Mouse (Mus musculus) granulocyte monocyte progenitor cell, adult 5-6 weeks (primary cell): ENCODE measurements at regions not wholly inside any gene's neighbourhood (a gene's known extent, or its start where the extent isn't known, plus 50 kb on each side); places are given as distances from the start of the nearest gene placed in this dataset.

Source experiments
- ATAC-seq: replicated peaks from 2 replicates; pipeline ENCODE4 v1.8.0; 2016; ENCODE audit warnings: mild to moderate bottlenecking, moderate TSS enrichment, inconsistent platforms; ENCODE audit not compliant: poor library complexity, severe bottlenecking

DNA sequence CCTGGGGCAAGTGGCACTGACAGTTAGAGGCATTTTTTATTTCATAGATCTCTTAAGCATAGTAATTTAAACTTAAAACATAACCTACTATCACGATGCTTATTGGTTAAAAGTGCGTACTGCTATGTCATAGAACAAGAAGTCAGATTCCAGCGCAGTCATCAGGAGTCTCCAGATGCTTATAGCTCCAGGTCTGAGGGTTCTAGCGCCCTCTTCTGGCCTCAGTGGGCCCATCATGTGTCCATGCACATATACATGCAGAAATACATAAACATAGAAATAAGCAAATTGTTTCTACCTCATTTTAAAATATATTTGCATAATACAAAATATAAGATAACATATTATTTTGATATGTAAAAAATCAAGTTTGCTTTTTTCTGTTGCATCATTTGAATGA lies 1002.8 kb upstream of the Adgrl2 start:
- no peak; the same call in 1 of the 2 replicates for ATAC-seq

DNA sequence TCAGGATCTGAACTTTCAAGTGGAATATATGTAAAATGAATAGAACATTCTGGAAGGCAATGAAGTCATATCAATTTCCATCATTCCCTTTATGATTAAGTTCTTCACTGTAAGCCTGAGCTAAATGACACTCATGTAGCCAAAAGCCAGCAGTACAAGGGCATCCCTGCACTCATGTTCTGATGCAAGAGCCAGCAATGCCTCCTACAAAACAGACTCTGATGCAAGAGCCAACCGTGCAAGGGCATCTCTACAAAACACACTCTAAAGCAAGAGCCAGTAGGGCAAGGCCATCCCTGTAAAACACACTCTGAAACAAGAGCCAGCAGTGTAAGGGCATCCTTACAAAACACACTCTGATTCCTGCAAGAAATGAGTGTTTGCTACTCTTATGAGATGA lies 997.4 kb upstream of the Adgrl2 start:
- no peak for ATAC-seq

DNA sequence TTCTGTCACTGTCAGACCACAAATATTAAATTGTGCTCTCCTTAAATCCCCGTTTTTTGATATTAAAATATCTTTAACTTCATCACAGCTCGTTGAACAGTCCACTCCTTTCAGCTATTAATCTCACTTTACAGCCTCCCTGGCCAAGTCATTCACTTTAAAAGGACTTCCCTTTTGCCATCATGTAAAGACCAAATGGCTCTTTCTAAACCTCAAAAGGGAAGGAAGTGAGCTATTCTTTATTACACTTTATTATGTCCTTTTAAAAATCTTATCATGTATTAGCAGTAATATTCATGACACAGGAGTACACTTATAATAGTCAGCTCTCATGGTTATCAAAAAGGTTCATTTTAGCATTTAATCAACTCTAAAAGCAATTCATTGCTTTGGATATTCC lies 966.6 kb upstream of the Adgrl2 start:
- no peak for ATAC-seq

DNA sequence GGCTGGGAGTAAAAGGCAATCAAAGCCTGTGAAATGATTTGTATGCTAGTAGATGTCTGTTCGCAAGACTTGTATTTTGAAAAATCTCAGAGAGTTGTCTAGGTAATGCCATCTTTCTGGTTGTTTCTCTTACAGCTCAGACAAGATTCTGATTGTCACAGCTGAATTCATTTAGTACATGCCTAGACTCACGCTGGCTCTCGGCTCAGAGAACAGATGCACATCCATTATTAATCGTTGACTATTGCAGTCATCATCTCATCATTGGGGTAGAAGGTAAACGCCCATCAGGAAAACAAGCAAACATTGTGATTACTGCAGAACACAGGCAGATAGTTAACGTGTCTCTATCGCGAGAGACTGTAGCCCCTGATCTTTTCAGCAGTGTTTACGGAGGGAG lies 945.8 kb upstream of the Adgrl2 start:
- no peak for ATAC-seq

DNA sequence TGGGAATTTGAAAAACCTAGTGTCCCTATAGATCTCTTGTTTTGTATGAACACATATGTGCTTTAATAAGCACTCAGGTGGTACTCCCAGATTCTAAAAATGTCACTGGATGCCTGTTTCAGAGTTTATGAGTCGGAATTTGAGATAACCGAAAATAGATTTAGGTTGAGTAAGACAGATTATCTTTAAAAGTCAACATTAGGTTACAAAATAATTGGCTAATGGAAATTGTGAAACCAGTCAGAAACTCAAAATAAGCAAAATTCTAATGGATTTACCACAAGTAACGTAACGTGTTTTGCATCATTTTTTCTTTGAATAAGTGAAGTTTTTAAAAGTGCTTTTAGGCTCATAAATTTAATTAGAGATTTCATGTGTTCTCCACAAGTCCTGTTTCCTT lies 944.5 kb upstream of the Adgrl2 start:
- no peak for ATAC-seq

DNA sequence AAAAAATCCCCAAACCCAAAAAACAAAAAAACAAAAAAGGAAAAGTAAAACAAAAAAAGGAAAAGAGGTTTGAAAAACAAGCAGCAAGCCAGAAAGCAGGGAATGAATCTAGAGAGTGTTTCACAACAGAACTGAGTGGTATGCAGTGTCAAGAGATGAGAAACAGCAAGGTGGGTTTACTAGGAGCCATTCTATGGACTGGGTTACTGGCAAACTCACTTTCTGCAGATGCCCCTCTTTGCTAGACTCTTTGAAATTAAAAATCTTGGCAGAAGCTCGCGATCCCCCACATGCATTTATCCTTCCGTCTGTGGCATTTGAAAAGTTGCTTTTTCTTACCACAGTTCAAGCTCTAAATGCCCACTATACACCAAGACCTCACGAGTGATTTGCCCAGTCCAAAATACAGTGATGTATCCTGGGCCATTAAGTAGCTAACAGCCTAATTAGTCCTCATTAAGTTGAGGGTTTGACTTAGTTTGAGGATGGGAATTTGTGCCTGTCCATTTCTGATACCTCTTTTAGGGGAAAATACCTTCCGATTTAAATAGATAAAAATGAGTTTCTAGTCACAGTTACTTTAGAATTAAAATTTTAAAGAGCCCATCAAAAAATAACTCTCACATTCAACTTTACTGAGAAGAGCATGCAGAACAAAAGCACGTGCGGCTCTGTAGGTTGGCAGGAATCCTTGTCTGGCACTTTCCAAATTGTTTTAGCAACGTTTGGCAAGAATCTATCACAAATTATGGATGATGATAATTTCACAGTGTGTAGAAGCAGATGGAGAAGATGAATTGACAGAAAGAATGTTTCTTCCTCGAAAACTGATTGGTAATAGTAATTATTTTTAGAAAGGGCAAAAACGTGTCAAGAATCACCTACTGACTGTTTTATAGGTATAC lies 938.4 kb upstream of the Adgrl2 start:
- ATAC-seq: no peak

DNA sequence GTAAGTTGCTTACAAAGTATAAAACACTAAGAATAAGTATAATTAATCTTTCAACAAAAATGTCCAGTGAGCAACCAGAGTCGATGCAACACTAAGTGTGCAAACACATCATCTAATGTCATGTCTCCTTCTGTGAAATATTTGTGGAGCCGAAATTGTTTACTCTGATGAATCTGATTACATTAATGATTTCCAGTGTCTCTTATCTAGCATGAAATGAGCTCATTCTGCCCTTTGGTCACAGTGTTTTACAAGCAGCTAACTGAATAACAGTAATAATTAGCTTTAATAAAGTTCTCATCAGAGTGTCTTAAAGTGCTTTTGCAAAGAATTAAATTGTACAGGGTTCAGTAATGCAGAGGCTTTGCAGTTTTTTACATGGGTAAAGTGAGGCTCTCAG lies 929.9 kb upstream of the Adgrl2 start:
- no peak for ATAC-seq

DNA sequence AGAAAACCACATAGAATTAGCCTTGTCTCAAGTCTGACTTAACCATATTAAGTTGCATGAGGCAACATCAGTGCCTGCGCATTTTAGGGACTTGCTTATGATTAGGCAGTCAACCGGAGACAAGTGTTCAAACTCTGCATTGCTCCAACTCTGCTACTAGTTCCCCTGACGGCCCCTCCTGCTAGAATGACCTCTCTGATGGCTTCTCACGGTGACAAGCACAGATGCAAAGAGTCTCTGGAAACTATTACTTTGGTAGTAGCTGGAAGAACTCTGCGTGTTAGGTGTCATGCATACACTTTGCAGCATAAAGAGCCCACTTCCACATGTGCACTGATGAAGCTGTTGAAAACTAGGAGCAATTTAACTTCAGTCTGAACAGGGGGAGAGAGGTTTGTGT lies 927.8 kb upstream of the Adgrl2 start:
- no peak for ATAC-seq

DNA sequence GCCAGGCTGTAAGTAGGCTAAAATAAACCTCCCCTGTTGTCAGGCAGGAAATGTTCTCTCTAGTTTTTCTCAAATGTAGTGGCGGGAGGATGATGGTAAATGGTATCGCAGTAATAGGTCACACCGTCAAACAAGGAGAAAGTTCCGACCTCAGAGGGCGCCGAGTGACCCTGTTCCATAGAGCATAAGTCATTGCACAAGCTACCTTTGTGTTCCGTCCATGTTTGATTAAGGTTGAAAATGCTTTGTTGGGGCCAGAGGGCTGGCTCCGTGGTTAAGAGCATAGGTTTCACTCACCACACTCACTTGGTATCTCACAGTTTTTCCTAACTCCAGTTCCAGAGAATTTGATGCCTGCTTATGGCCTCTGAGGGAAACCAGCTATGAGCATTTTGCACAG lies 920.4 kb upstream of the Adgrl2 start:
- ATAC-seq: no peak

DNA sequence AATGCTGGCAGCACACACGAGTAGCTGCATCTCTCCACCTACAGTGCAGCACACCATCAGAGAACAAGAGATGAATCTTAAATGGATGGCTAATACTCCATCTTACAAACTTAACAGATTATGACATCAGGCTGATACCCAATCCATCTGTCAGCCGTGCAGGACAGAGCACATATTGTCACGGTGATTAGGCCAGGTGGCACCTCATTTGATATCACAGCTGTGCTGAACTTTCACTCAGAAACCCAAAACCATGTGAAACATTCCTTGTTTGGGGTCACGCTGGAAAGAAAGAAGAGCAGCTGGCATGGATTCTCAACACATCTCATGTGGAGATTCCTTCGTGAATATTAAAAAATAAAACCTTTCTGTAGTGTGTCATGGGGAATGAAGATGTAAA lies 911.4 kb upstream of the Adgrl2 start:
- no peak for ATAC-seq

DNA sequence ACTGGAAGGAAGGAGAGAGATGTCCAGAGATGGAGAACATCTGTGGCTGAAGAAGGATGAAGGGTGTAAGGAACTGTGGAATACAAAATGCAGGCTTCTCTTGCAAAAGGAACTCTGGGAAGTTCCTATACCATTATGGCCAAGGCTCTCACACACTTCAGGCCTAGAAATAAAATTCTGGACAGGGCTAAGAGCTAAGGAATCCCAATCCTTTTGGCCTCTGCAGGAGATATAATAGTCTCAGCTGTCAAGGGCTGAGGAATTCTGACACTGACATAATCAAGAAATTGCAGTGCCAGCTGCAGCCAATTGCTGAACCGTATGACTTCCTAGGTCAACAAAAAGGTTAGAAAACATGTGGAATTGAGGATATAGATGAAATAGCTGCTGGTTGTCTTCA lies 886.2 kb upstream of the Adgrl2 start:
- no peak for ATAC-seq

DNA sequence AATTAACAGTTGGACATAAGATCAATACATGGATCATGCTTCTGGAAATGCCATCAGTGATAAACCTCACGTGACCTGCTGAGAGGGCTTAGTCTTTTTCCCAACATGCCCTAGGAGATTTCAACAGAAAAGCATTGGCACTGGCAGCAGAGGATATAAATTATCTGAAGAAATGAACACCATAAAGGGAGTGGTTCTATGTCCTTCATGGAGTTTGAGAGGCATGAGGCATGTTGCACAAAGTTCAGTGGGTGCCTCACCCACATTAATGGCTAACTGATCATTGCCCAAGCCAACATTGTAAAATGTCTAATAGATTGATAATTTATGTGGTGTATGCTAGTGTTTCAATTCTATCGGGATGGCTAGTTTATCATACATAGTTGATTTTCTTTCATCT lies 875.6 kb upstream of the Adgrl2 start:
- ATAC-seq: no peak

DNA sequence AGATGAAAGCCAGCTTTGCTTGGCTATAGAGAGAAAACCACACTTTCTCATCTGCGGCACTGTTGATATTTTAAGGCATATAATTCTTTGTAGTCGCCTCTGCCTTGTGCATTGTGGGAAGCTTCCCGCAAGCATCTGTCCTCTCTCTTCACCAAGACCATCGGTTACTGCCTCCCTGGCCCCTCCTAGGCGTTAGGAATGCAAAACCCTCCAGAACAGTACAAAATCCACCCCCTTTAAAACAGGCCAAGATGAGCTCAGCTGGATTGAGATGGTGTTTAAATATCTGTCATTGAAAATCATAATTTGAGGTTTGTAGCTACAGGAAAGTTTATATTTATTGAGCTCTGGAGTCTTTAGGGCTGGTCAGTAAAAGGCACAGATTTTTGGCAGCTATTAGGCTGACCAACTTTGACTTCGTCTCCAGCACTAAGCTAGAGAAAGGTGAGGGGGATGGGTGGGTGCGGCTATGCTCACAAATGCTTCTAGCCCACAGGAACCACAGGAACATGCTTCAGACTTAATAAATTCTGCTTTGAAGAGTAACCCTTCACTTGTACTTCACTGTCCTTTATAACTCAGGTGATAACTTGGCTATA lies 856.7 kb upstream of the Adgrl2 start:
- no peak for ATAC-seq

DNA sequence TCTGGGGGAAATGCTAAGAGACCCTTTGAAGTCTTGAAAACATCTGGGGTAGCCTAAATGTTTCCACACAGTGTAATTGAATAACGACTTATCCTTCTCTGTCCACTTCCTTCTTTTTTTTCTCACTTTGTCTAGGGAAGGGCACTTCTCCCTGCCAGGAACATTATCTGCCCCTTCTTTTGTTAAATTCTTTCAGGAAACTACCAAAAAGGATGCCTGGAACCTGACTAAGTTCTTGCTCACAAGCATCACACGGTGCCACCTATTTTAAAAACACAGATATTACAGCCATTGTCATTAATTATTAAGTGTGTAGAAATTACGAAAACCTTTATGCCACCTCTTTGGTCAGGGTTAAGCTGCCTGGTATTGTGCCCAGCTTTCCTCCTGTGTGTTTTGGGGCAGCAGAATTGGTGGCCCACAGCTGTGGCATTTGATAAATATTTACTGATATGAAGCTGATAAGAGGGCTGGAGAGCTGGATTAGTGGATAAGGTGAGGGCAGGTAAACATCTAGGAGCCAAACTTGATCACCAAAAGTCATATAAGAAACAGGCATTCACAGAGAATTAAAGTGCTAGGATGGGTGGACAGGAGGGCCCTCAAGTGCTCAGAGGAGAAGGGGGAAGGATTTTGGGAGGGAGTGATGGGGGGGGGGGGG lies 855.6 kb upstream of the Adgrl2 start:
- peak; percentile 74 for ATAC-seq

DNA sequence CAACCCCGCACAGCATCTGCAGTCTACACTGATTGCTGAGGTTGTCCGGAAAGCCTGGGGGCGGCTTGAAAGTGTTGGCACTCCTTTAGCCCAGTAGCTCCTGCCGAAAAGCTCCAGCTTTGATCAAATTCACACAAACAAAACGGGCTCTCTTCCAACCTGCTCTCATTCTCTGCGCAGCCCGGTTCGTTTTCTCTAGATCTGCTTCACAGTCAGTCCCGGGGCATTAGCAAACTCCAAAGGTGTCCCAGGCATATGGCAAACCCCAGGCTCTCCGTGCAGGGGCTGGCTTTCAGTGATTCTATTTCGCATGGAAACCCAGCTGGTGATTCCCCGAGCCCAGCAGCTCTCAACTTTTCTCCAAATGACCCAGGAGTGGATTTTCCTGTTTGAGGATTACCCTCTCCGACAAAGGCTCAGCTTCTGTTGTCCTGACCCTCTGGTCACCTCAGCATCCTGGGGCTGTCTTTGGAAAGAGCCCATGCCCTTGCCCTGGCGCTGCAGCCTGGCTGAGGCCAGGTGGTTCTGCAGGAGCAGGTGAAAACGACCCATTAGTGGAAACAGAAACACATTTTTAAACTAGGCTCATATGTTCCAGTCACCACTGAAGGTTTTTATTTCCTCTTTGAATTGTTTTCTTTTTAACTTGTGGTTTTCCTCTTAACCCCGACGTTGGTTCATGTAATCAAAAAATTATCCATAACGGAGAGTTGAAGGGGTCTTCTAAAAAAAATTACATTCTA lies 854.9 kb upstream of the Adgrl2 start:
- ATAC-seq: peak; percentile 56

DNA sequence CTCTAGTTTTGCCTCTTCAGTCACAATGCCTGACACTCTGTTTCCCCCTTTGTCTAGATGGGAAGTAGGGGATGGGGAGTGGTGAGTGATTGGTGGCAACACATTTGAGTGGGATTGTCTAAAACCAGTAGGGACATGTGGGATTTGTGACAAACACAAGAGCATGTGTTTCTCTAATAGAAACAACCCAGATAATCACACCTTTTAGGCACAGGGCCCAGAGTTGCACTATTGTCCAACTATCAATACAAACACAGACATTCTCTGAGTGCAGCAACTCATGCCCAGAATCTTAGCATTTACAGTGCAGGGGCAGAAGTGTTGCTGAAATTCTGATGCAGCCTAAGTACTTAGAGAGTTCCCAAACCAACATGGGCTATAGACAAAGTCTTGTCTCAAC lies 847.6 kb upstream of the Adgrl2 start:
- ATAC-seq: no peak

DNA sequence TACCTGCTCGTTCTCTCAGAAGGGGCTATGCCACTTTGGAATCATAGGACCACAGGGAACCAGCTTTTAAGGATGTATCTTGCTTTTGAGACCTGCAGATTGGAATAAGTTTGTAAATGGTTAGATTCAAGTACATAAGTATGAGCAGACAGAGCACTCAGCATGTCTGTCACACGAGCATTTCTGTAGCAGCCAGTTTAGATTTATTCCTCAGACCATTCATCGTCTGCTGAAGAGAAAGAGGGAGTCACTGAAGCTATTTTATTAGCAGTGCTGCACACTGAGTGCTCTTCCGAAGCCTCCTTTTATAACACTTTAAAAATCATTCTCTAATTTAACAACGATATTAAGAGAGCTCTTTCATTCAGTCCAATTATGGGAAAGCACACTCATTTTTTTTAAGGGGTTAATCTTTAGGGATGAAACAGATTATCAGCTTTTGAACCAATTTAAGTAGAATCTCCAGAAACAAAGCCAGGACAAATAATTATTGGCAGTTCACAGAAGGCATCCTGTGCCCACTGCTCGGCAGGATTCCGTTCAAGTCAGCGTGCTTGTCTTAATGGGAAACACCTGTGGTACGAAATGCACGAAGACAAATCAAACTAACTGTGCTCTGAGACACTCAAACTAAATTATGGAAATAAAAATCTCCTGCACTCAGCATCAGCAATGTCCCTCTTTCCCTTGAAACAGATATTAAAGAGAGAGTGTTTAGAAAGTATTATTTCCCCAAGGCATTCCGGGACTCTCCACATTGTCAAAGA lies 846.3 kb upstream of the Adgrl2 start:
- no peak for ATAC-seq

DNA sequence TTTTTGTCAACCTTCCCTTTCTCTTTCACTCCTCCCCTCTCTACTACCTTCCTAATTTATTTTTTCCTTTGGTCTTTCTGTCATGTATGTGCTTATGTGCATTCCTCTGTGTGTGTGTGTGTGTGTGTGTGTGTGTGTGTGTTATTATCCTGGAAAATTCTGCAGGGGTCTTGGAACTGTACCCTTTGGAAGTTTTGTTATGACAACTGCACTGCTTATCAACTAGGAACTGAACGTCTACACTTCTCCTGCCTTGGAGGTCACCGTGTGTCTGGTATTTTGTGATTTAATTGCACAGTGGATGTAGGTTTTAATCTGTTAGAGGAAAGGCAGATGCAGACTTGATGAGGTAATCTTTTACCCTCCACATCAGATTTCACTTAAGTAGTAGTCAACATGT lies 836.8 kb upstream of the Adgrl2 start:
- ATAC-seq: no peak

DNA sequence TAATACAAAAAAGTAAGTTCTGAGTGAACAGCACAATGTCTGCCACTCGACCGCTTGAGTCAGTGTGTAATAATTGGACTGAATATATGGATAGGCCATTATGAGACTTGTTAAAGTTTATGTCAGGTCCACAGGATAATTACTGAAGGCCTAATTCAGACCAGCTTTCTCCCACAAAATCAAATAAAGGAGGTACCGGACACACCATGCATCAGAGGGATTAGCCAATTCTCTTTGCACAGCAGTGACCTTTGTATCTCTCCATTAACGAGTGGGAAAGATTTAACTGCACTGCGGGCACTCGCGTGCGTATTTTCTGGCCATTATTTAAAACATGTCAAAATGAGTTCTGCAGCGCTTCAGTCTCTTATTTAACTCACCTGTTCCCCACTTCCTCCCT lies 836.4 kb upstream of the Adgrl2 start:
- ATAC-seq: no peak

DNA sequence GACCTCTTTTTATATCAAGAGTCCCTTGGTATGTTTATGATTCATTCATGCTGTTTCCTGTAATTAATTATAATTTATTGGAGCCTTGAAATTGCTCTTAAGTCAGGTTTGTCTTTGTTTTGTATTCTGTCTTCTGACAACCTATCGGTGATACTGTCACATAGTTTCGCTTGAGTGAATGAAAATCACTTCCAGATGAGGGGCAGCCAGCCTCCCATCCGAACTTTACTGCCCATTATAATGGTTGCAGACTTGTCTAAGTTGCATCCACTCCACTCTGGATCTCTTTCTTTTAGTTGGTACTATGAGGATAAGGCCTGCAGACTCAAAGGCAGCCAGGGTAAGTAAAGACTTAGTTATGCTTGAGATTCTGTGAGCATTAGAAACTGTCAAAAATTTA lies 830.3 kb upstream of the Adgrl2 start:
- no peak for ATAC-seq
